Mouse (Mus musculus) stomach, embryonic 14.5 days (tissue): ENCODE data around the gene Serpinb11. TPM values are rescaled to one million over a fixed set of nuclear protein-coding genes. Genes with fewer than 3 reads are reported as not detected.

Source experiments
- ATAC-seq: fragments of 200-750 bp; cut with Nextera tagmentation; 2 replicates; pipeline ENCODE4 v1.8.0; 2017; ENCODE audit warnings: low read depth, moderate TSS enrichment; ENCODE audit not compliant: insufficient number of reproducible peaks, insufficient read depth, low FRiP score
- H3K27ac ChIP-seq: fragments of 300-500 bp; sonication (generic); 2 replicates; pipeline ENCODE4 v1.5.1; 2014; ENCODE audit warnings: mild to moderate bottlenecking, low read length, moderate library complexity, mixed read lengths
- H3K27me3 ChIP-seq: fragments of 300-500 bp; sonication (generic); 2 replicates; pipeline ENCODE4 v1.6.1; 2014; ENCODE audit warnings: low read length, control low read depth, mixed read lengths; ENCODE audit not compliant: control insufficient read depth, insufficient read depth
- H3K36me3 ChIP-seq: fragments of 300-500 bp; sonication (generic); 2 replicates; pipeline ENCODE4 v1.6.1; 2014; ENCODE audit warnings: mild to moderate bottlenecking, control low read depth, low read length, moderate library complexity, mixed read lengths; ENCODE audit not compliant: control insufficient read depth, insufficient read depth
- H3K4me1 ChIP-seq: fragments of 300-500 bp; sonication (generic); 2 replicates; pipeline ENCODE4 v1.6.1; 2014; ENCODE audit warnings: low read length, control low read depth, mixed read lengths; ENCODE audit not compliant: control insufficient read depth, insufficient read depth
- H3K4me2 ChIP-seq: fragments of 300-500 bp; sonication (generic); replicated peaks from 2 replicates; pipeline ENCODE4 v1.6.1; 2014; ENCODE audit warnings: low read depth, low read length, control low read depth
- H3K4me3 ChIP-seq: fragments of 300-500 bp; sonication (generic); 2 replicates; pipeline ENCODE4 v1.5.1; 2014; ENCODE audit warnings: low read depth, low read length, control low read depth
- H3K9ac ChIP-seq: fragments of 300-500 bp; sonication (generic); replicated peaks from 2 replicates; pipeline ENCODE4 v1.6.1; 2014; ENCODE audit warnings: low read depth, mild to moderate bottlenecking, control low read depth, low read length, moderate library complexity, mixed read lengths
- H3K9me3 ChIP-seq: fragments of 300-500 bp; sonication (generic); 2 replicates; pipeline ENCODE4 v1.6.1; 2016; ENCODE audit warnings: low read depth, low read length, control low read depth; ENCODE audit not compliant: control insufficient read depth
- WGBS: fragments of 180-500 bp; shearing (Covaris S2); extraction: QIAGEN DNeasy Blood & Tissue Kit; methylation state at CpG from one replicate; pipeline ENCODE4 v1.1.7; 2014; 5-methylcytosine and 5-hydroxymethylcytosine counted together
- polyA plus RNA-seq: library from polyadenylated mRNA; unstranded; fragments of >200 nt; fragmentation: Nextera tagmentation; extraction: Ambion mirVana; gene quantifications from 2 replicates; pipeline ENCODE4 v1.2.1, GENCODE M21; 2014

Serpinb11 gene
- polyA plus RNA-seq, 1 experiment from 2014 or later, result not detected

GRCm38 (mm10) chr1:107422487-107422886 is 61.5 kb downstream of the Serpinb11 start:
- Histone ChIP-seq H3K9me3 (no peaks in the 10 kb centered on the region), H3K36me3 (no peaks in the 10 kb centered on the region), H3K4me2 (no peak overlapping the region), H3K4me1 (no peaks in the 10 kb centered on the region), H3K9ac (no peak overlapping the region), H3K27ac (no peak overlapping the region), H3K4me3 (no peak overlapping the region), H3K27me3 (no peaks in the 10 kb centered on the region)
- no peak for ATAC-seq
- WGBS, result 71% methylated on average over 4 of the region's 4 CpGs

Other genes with a start within 250 kb of the Serpinb11 start
- gene Serpinb3b, start 82.8 kb upstream of the Serpinb11 start, polyA plus RNA-seq, result not detected in 2 replicates
- gene Serpinb3c, start 82.8 kb upstream of the Serpinb11 start, polyA plus RNA-seq, result not detected in 2 replicates
- not detected in 2 replicates for gene Serpinb7, start 38.5 kb downstream of the Serpinb11 start, polyA plus RNA-seq
- 0.29 TPM in 1 of 2 replicates, not detected in the other for gene Serpinb2, start 150.2 kb downstream of the Serpinb11 start, polyA plus RNA-seq
- 3.0 and 3.9 TPM in 2 replicates for gene Serpinb8, start 228.8 kb downstream of the Serpinb11 start, polyA plus RNA-seq